Mouse (Mus musculus) B cell, adult (primary cell): Measurements from ENCODE around the gene Olfr1129. TPM values are rescaled to one million over a fixed set of nuclear protein-coding genes. Genes with fewer than 3 reads are reported as not detected.

Experiments
- total RNA-seq: library from RNA; stranded (reverse); gene quantifications from 4 replicates; pipeline ENCODE4 v1.2.4, GENCODE M21; 2023; ENCODE audit not compliant: inconsistent age

Olfr1129 gene
- not detected in 4 replicates for total RNA-seq

DNA sequence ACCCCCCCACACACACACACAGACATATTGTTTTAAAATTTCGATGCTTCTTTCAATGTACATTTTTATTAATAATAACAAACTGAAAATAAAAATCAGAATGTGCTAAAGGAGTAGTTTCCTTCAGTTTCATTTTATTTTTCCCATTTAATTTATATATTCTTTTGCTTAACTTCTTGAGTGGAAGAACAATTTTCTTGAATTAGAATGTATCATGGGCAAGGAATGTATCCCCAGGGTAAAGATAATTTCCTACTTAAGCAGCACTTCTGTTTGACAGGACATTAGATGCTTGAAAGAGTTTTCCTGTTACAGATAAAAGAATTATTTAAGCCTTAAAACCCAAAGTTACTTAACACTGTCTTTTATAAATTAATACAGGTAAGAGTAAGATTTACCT is at the start of gene Olfr1129:
Gene Olfr1129 (plus strand): TSS at position 301 of the 400 bp plus-strand sequence.

DNA sequence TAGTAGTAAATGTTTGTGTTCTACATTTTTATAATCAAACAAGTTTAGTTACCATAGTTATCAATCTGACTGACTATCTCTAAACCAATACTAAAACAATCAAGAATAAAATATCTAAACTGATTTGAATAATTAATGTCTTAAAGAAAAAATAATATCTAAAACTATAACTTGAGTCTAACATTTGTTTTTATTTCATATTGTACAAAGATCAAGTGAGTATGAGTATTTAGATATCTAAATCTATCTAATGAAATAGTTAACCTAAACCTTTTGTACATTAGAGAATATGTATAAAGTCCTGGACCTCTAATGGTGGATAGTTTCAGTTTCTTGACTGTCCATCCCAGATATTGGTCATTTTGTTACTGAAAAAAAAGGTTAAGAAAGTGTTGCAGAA is 42.2 kb upstream of the Olfr1129 start, which contains the start of gene Olfr153:
Gene Olfr153 (plus strand): TSS at position 301 of the 400 bp plus-strand sequence.

DNA sequence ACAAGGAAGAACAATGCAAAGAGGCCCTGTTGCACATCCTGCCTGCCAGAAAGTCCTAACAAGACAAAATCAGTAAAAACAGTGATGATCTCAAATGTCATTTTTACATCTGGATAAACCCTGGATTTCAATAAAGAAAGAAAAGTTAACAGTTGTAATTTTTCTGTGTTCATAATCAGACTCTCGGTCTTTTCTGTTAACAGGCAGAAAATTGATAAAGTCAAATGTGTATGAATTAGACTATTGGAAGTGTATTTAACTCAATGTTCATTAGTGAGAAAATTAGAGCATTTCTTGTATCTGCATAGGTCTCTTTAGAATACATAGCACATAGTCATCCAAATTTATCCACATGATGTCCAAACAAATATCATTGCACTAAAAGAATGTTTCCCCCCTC is 28.3 kb upstream of the Olfr1129 start, which contains the start of gene Olfr1128:
Gene Olfr1128 (minus strand): TSS at position 101 of the 400 bp plus-strand sequence.

DNA sequence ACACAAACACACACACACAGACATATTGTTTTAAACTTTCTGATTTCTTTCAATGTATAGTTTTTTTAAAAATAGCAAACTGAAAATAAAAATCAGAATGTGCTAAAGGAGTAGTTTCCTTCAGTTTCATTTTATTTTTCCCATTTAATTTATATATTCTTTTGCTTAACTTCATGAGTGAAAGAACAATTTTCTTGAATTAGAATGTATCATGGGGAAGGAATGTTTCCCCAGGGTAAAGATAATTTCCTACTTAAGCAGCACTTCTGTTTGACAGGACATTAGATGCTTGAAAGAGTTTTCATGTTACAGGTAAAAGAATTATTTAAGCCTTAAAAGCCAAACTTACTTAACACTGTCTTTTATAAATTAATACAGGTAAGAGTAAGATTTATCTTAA is 32.2 kb downstream of the Olfr1129 start, which contains the start of gene Olfr1130:
Gene Olfr1130 (plus strand): TSS at position 301 of the 400 bp plus-strand sequence.

DNA sequence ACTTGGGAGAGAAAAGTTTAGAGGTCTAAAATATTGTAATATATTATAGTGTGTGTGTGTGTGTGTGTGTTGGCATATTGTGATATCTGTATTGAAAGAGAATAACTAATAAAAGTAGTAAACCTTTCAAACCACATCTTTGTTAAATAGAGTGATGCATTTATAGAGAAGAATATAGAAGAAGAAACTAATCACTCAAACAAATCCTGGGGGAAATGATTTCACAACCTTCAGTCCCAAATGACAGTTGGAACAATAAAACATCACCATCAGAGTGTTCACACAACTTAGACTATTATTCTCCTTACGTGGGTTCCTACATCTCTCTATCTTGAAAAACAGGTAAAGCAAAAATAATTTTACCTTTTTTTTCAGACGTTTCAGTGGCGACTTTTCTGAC is 53.1 kb downstream of the Olfr1129 start, which contains the start of gene Olfr1131:
Gene Olfr1131 (plus strand): TSS at position 301 of the 400 bp plus-strand sequence.

Other genes with a start within 250 kb of the Olfr1129 start
- gene Olfr1120, start 219.1 kb upstream of the Olfr1129 start, total RNA-seq, result not detected in 4 replicates
- not detected in 4 replicates for gene Olfr1121, start 204.0 kb upstream of the Olfr1129 start, total RNA-seq
- gene Olfr1122, start 188.1 kb upstream of the Olfr1129 start, total RNA-seq, result 0.10 TPM in 1 of 4 replicates, not detected in the others
- gene Olfr1123, start 157.3 kb upstream of the Olfr1129 start, total RNA-seq, result not detected in 4 replicates
- gene Olfr1124, start 143.6 kb upstream of the Olfr1129 start, total RNA-seq, result not detected in 4 replicates
- gene Olfr1126, start 119.9 kb upstream of the Olfr1129 start, total RNA-seq, result not detected in 4 replicates
- not detected in 4 replicates for gene Pramel7, start 76.8 kb upstream of the Olfr1129 start, total RNA-seq
- gene Pramel6, start 67.3 kb upstream of the Olfr1129 start, total RNA-seq, result not detected in 4 replicates
- not detected in 4 replicates for gene Olfr153, start 42.1 kb upstream of the Olfr1129 start, total RNA-seq
- gene Olfr1128, start 28.4 kb upstream of the Olfr1129 start, total RNA-seq, result not detected in 4 replicates
- not detected in 4 replicates for gene Olfr1130, start 32.3 kb downstream of the Olfr1129 start, total RNA-seq
- not detected in 4 replicates for gene Olfr1131, start 53.2 kb downstream of the Olfr1129 start, total RNA-seq
- not detected in 4 replicates for gene Olfr1132, start 63.6 kb downstream of the Olfr1129 start, total RNA-seq
- gene Olfr1133, start 73.5 kb downstream of the Olfr1129 start, total RNA-seq, result not detected in 4 replicates
- gene Olfr1134, start 84.6 kb downstream of the Olfr1129 start, total RNA-seq, result not detected in 4 replicates
- gene Olfr1135, start 99.8 kb downstream of the Olfr1129 start, total RNA-seq, result not detected in 4 replicates
- not detected in 4 replicates for gene Olfr1136, start 120.0 kb downstream of the Olfr1129 start, total RNA-seq
- gene Olfr1137, start 139.3 kb downstream of the Olfr1129 start, total RNA-seq, result not detected in 4 replicates
- gene Olfr1138, start 166.1 kb downstream of the Olfr1129 start, total RNA-seq, result not detected in 4 replicates
- not detected in 4 replicates for gene Olfr1140, start 169.8 kb downstream of the Olfr1129 start, total RNA-seq
- not detected in 4 replicates for gene Olfr1141, start 180.1 kb downstream of the Olfr1129 start, total RNA-seq
- gene Olfr152, start 205.6 kb downstream of the Olfr1129 start, total RNA-seq, result not detected in 4 replicates
- not detected in 4 replicates for gene Olfr1143, start 226.7 kb downstream of the Olfr1129 start, total RNA-seq
- gene Olfr1145, start 235.9 kb downstream of the Olfr1129 start, total RNA-seq, result not detected in 4 replicates